Mouse (Mus musculus): ENCODE results near the gene Slc16a4. TPM values are rescaled to one million over a fixed set of nuclear protein-coding genes. Genes with fewer than 3 reads are reported as not detected.

Slc16a4 gene
- 1.1 TPM for polyA plus RNA-seq (2017; shearing (Covaris generic))

DNA sequence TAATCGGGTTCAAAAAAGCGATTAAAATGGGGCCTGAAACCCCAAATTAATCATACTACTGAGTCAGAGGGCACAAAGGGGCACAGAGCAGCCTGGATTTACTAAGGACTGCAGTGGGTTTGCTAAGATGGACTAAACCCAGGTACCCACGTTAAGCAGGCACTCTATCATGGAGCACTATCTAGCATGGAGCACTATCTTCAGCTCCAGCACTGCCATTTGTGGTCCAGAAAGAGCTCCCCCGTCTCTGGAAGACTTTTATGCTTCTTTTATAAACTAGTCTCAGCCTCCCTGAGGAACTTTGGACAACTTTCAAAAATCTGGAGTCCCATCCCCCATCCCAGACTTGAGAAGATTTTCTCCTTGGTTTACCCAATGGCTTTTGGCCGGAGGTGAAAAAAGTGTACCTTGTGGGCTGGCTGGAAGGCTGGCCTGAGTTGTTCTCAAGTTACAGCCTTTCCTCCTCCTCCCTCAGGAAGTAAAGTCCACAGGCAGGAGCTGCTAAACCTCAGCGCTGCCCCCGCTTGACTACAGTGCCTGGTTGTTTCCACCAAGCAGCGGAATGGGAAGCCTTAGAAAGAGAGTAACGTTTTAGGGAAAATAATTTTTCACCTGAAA lies at the start of gene Slc16a4:
TSS of gene Slc16a4 (plus strand) at position 467 of the 618 bp plus-strand sequence.

DNA sequence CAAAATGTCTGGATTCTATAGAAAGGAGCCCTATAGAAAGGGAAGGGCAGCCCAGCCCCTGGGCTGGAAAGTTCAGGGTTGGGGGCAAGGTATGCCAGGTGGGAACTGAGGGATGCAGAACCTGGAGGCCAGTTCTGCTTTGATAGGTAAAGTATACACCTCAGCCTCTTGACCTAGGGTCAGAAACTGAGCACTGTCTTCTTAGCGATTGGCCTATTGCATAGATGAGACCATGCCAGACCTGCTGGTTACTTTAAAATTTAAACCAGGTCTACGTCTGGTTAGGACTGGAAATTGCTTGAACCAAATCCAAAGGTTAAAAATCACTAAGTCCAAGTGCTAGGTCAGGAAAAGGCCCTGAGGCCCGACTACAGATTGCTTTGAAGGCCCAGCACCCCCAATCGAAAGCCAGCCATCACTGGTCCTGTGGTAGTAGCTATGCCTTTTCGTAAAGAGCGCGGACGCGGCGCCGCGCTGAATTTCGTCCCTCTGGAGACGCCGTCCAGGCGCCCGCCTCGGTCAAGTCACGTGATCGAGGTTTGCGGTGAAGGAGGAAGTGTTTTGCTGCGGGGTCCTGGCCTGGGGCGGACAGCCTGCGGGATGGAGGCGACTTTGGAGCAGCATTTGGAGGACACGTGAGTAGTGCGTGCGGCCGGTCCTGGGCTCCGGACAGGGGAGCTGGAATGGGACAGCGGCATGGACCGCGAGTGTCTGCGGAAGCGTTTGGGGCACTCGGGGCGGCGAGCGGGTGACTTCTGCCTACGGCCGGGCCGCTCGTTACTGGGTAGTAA lies 12.4 kb upstream of the Slc16a4 start, which contains the start of gene Lamtor5:
TSS of gene Lamtor5 (plus strand) at position 380 of the 791 bp plus-strand sequence.

DNA sequence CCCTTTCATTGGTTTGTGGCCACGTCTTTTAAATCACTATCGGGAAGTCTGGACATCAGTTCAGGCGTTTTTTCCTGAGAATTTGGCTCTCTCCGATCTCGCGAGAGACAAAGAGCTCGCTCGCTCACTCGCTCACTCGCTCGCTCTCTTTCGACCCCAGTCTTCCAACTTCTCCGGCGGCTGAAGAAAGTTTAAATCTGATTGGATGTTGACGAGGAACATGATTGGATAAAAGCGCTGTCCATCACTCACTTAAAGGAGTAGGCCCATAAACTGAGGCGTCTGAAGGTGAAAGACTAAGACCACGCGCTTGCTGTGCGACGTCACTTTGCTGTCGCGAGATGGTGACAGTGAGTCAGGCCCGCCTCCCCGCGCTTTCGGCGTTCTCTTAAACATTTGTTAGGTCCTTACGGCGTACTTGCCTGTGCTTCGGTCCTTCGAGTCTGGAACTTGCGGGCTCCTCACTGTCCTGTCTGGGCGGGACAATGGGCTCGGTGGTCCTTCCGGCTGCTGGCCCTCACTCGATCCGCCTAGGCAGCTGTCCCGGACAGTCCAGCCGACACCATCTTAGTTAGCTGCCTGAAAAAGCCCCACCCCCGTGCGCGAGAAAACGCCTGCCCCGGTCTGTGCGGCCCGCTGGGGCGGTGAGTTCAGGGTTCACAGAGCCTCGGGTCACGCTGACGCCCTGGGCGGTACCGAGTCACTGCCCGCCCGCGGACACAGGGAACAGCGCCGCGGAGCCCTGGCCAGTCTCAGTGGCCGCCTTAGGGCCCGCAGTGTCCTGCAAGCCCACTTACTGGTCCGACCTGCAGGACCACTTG lies 42.6 kb downstream of the Slc16a4 start, which contains the start of gene Rbm15:
TSS of gene Rbm15 (minus strand) at position 293 of the 821 bp plus-strand sequence.

Other genes starting within 250 kb of the Slc16a4 start
- gene Kcna2, start 190.1 kb upstream of the Slc16a4 start, polyA plus RNA-seq (2017; shearing (Covaris generic)), result 1.0 TPM
- gene Kcna10, start 108.2 kb upstream of the Slc16a4 start, polyA plus RNA-seq (2017; shearing (Covaris generic)), result not detected
- not detected for gene Cym, start 69.5 kb upstream of the Slc16a4 start, polyA plus RNA-seq (2017; shearing (Covaris generic))
- not detected for gene A630076J17Rik, start 60.6 kb upstream of the Slc16a4 start, polyA plus RNA-seq (2017; shearing (Covaris generic))
- gene Prok1, start 51.5 kb upstream of the Slc16a4 start, polyA plus RNA-seq (2017; shearing (Covaris generic)), result 0.67 TPM
- 250 TPM for gene Lamtor5, start 12.4 kb upstream of the Slc16a4 start, polyA plus RNA-seq (2017; shearing (Covaris generic))
- gene Rbm15, start 42.4 kb downstream of the Slc16a4 start, polyA plus RNA-seq (2017; shearing (Covaris generic)), result 7.2 TPM
- not detected for gene Kcnc4, start 168.3 kb downstream of the Slc16a4 start, polyA plus RNA-seq (2017; shearing (Covaris generic))
- not detected for gene Slc6a17, start 226.8 kb downstream of the Slc16a4 start, polyA plus RNA-seq (2017; shearing (Covaris generic))

Data from CD4-positive, CD25-positive, alpha-beta regulatory T cell, adult 9 weeks (primary cell).